Mouse (Mus musculus): ENCODE measurements around the gene Tcf25. TPM values are rescaled to one million over a fixed set of nuclear protein-coding genes. Genes with fewer than 3 reads are reported as not detected.

Gene Tcf25
- polyA plus RNA-seq, 1 experiment from 2014 or later = 396 TPM

DNA sequence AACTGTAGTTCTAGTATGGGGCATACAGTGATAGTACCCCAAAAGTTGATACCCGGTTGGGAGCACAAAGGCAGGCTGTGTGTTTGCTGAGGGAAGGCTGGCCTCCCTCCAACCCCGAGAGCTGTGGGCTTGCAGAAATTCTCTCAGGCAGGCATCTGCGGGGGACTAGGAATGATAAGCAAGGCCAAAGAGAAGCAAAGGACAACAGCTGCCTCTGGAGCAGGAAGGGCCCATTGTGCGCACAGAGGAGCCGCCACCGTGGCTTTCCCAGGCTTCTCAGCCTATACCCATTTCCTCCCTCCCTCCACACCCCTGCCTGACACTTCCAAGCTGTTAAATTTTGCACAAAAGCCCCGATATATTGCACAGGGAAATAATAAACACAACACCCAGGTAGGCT lies 39.7 kb upstream of the Tcf25 start:
- no peaks in the 10 kb centered on the region for H3K9me3 ChIP-seq (ENCODE audit: control insufficient read depth, low read length)
- whole genome bisulfite sequencing = 2% methylated on average over 7 of the region's 7 CpGs

GRCm38 (mm10) chr8:123334467-123334866 lies 39.1 kb upstream of the Tcf25 start:
- peak overlapping the region; percentile 84 for H3K4me3 ChIP-seq (ENCODE audit: low read length)
- WGBS = 0% methylated on average over 1 of the region's 1 CpGs
- peak overlapping the region; percentile 92 for H3K9ac ChIP-seq (ENCODE audit: low read depth, low read length)
- no peaks in the 10 kb centered on the region for H3K36me3 ChIP-seq (ENCODE audit: control insufficient read depth, insufficient read depth, low read length)
- peak overlapping the region; percentile 30; the same call in 1 of the 2 replicates for H3K27ac ChIP-seq (ENCODE audit: low read depth, low read length)
- H3K4me2 ChIP-seq (ENCODE audit: low read length) = peak overlapping the region; percentile 74
- no peak for ATAC-seq
- no peaks in the 10 kb centered on the region for H3K27me3 ChIP-seq (replicated peaks; ENCODE audit: control insufficient read depth, insufficient read depth, low read length)
- no peaks in the 10 kb centered on the region for H3K9me3 ChIP-seq (ENCODE audit: control insufficient read depth, low read length)
- peaks cover 16% of the 10 kb centered on the region for H3K4me1 ChIP-seq (ENCODE audit: control insufficient read depth, insufficient read depth, low read depth, low read length)

More for the DNA sequence above, 39.7 kb upstream of the Tcf25 start:
- H3K4me2 ChIP-seq (ENCODE audit: low read length) = peak overlapping the region; percentile 74
- H3K27me3 ChIP-seq (replicated peaks; ENCODE audit: control insufficient read depth, insufficient read depth, low read length) = no peaks in the 10 kb centered on the region
- H3K36me3 ChIP-seq (ENCODE audit: control insufficient read depth, insufficient read depth, low read length) = no peaks in the 10 kb centered on the region
- no peak for ATAC-seq
- H3K9ac ChIP-seq (ENCODE audit: low read depth, low read length) = peak overlapping the region; percentile 92
- H3K27ac ChIP-seq (ENCODE audit: low read depth, low read length) = peak overlapping the region; percentile 30
- H3K4me1 ChIP-seq (ENCODE audit: control insufficient read depth, insufficient read depth, low read depth, low read length) = peaks cover 16% of the 10 kb centered on the region
- H3K4me3 ChIP-seq (ENCODE audit: low read length) = peak overlapping the region; percentile 84

- Histone ChIP-seq H3K4me3 (ENCODE audit: low read length) (no peak overlapping the region), H3K4me1 (ENCODE audit: control insufficient read depth, insufficient read depth, low read depth, low read length) (peaks cover 16% of the 10 kb centered on the region), H3K9me3 (ENCODE audit: control insufficient read depth, low read length) (no peaks in the 10 kb centered on the region), H3K27me3 (replicated peaks; ENCODE audit: control insufficient read depth, insufficient read depth, low read length) (no peaks in the 10 kb centered on the region), H3K36me3 (ENCODE audit: control insufficient read depth, insufficient read depth, low read length) (no peaks in the 10 kb centered on the region), H3K27ac (ENCODE audit: low read depth, low read length) (no peak overlapping the region), H3K9ac (ENCODE audit: low read depth, low read length) (no peak overlapping the region), H3K4me2 (ENCODE audit: low read length) (no peak overlapping the region)
- ATAC-seq = no peak
- 80% methylated on average over 3 of the region's 3 CpGs for WGBS
Observed at GRCm38 (mm10) chr8:123337475-123337874, 36.1 kb upstream of the Tcf25 start.

GRCm38 (mm10) chr8:123340071-123340470 lies 33.5 kb upstream of the Tcf25 start:
- WGBS = 97% methylated on average over 4 of the region's 4 CpGs
- Histone ChIP-seq H3K36me3 (ENCODE audit: control insufficient read depth, insufficient read depth, low read length) (no peaks in the 10 kb centered on the region), H3K9me3 (ENCODE audit: control insufficient read depth, low read length) (no peaks in the 10 kb centered on the region), H3K27ac (ENCODE audit: low read depth, low read length) (no peak overlapping the region), H3K9ac (ENCODE audit: low read depth, low read length) (no peak overlapping the region), H3K4me1 (ENCODE audit: control insufficient read depth, insufficient read depth, low read depth, low read length) (peaks cover 3% of the 10 kb centered on the region), H3K27me3 (replicated peaks; ENCODE audit: control insufficient read depth, insufficient read depth, low read length) (no peaks in the 10 kb centered on the region), H3K4me2 (ENCODE audit: low read length) (no peak overlapping the region), H3K4me3 (ENCODE audit: low read length) (no peak overlapping the region)
- ATAC-seq = no peak

GRCm38 (mm10) chr8:123341040-123342015 lies 32.2 kb upstream of the Tcf25 start:
- 90% methylated on average over 27 of the region's 27 CpGs for WGBS
- Histone ChIP-seq H3K4me1 (ENCODE audit: control insufficient read depth, insufficient read depth, low read depth, low read length) (no peaks in the 10 kb centered on the region), H3K9me3 (ENCODE audit: control insufficient read depth, low read length) (no peaks in the 10 kb centered on the region), H3K27ac (ENCODE audit: low read depth, low read length) (no peak overlapping the region), H3K27me3 (replicated peaks; ENCODE audit: control insufficient read depth, insufficient read depth, low read length) (no peaks in the 10 kb centered on the region), H3K9ac (ENCODE audit: low read depth, low read length) (no peak overlapping the region), H3K4me2 (ENCODE audit: low read length) (no peak overlapping the region), H3K4me3 (ENCODE audit: low read length) (no peak overlapping the region), H3K36me3 (ENCODE audit: control insufficient read depth, insufficient read depth, low read length) (no peaks in the 10 kb centered on the region)
- no peak for ATAC-seq

- Histone ChIP-seq H3K27ac (ENCODE audit: low read depth, low read length) (no peak overlapping the region), H3K9ac (ENCODE audit: low read depth, low read length) (no peak overlapping the region), H3K4me3 (ENCODE audit: low read length) (no peak overlapping the region), H3K4me1 (ENCODE audit: control insufficient read depth, insufficient read depth, low read depth, low read length) (no peaks in the 10 kb centered on the region), H3K36me3 (ENCODE audit: control insufficient read depth, insufficient read depth, low read length) (no peaks in the 10 kb centered on the region), H3K9me3 (ENCODE audit: control insufficient read depth, low read length) (no peaks in the 10 kb centered on the region), H3K27me3 (replicated peaks; ENCODE audit: control insufficient read depth, insufficient read depth, low read length) (no peaks in the 10 kb centered on the region), H3K4me2 (ENCODE audit: low read length) (no peak overlapping the region)
- no peak for ATAC-seq
- WGBS = 83% methylated on average over 8 of the region's 8 CpGs
Observed at GRCm38 (mm10) chr8:123342253-123342652, 31.3 kb upstream of the Tcf25 start.

DNA sequence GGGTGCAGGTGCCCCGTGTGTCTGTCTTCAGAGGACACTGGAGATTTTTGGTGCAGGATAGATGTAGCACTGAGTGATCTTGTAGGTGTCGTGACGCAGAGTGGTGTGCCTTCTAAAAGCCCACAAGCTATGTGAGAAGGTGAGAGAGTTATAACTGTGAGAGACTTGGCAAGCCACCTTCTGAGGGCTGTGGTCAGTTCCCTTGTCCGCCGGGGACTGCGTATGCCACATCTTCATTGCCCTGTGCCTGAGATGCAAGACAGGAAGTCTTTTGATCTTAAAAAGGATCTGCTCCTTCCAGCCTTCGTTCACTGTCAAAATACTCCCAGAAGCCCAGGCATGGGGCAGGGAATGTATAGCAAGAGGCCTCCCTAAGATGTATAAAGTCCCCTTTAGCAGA lies 30.6 kb upstream of the Tcf25 start:
- Histone ChIP-seq H3K4me3 (ENCODE audit: low read length) (no peak overlapping the region), H3K27me3 (replicated peaks; ENCODE audit: control insufficient read depth, insufficient read depth, low read length) (no peaks in the 10 kb centered on the region), H3K9ac (ENCODE audit: low read depth, low read length) (no peak overlapping the region), H3K36me3 (ENCODE audit: control insufficient read depth, insufficient read depth, low read length) (no peaks in the 10 kb centered on the region), H3K27ac (ENCODE audit: low read depth, low read length) (no peak overlapping the region), H3K4me2 (ENCODE audit: low read length) (no peak overlapping the region), H3K9me3 (ENCODE audit: control insufficient read depth, low read length) (no peaks in the 10 kb centered on the region), H3K4me1 (ENCODE audit: control insufficient read depth, insufficient read depth, low read depth, low read length) (no peaks in the 10 kb centered on the region)
- WGBS = 88% methylated on average over 7 of the region's 7 CpGs
- no peak for ATAC-seq

- no peak for ATAC-seq
- Histone ChIP-seq H3K27ac (ENCODE audit: low read depth, low read length) (no peak overlapping the region), H3K4me3 (ENCODE audit: low read length) (no peak overlapping the region), H3K27me3 (replicated peaks; ENCODE audit: control insufficient read depth, insufficient read depth, low read length) (no peaks in the 10 kb centered on the region), H3K4me2 (ENCODE audit: low read length) (no peak overlapping the region), H3K9ac (ENCODE audit: low read depth, low read length) (no peak overlapping the region), H3K36me3 (ENCODE audit: control insufficient read depth, insufficient read depth, low read length) (no peaks in the 10 kb centered on the region), H3K4me1 (ENCODE audit: control insufficient read depth, insufficient read depth, low read depth, low read length) (no peaks in the 10 kb centered on the region), H3K9me3 (ENCODE audit: control insufficient read depth, low read length) (no peaks in the 10 kb centered on the region)
- 89% methylated on average over 12 of the region's 12 CpGs for WGBS
Observed at GRCm38 (mm10) chr8:123343422-123343821, 30.1 kb upstream of the Tcf25 start.

DNA sequence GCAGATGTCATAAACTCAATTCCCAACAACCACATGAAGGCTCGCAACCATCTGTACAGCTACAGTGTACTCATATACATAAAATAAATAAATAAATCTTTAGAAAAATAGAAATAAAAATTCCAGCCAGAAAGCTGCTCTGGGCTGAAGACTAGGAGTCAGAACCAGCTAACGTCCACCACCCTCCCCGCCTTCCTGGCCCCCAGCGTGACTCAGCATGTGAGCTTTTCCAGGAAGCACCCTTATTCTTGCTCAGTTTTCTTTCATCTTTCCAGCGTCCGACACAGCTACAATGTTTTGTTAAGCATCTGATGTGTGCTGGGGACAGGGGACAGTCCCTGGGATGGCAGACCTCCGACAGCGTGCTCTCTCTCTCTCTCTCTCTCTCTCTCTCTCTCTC lies 28.4 kb upstream of the Tcf25 start:
- 81% methylated on average over 8 of the region's 8 CpGs for WGBS
- no peak overlapping the region for H3K9ac ChIP-seq (ENCODE audit: low read depth, low read length)
- no peaks in the 10 kb centered on the region for H3K27me3 ChIP-seq (replicated peaks; ENCODE audit: control insufficient read depth, insufficient read depth, low read length)
- no peak overlapping the region for H3K27ac ChIP-seq (ENCODE audit: low read depth, low read length)
- no peak for ATAC-seq
- no peaks in the 10 kb centered on the region for H3K9me3 ChIP-seq (ENCODE audit: control insufficient read depth, low read length)
- H3K4me2 ChIP-seq (ENCODE audit: low read length) = no peak overlapping the region
- no peaks in the 10 kb centered on the region for H3K36me3 ChIP-seq (ENCODE audit: control insufficient read depth, insufficient read depth, low read length)
- H3K4me3 ChIP-seq (ENCODE audit: low read length) = no peak overlapping the region
- no peaks in the 10 kb centered on the region; the same call in 1 of the 2 replicates for H3K4me1 ChIP-seq (ENCODE audit: control insufficient read depth, insufficient read depth, low read depth, low read length)

Data from hindbrain, embryonic 16.5 days (tissue).